Mouse (Mus musculus) heart, embryonic 12.5 days (tissue): ENCODE measurements at regions not wholly inside any gene's neighbourhood (a gene's known extent, or its start where the extent isn't known, plus 50 kb on each side); places are given as distances from the start of the nearest gene placed in this dataset.

Experiments used
- ATAC-seq: fragments of 200-750 bp; cut with Nextera tagmentation; 2 replicates; pipeline ENCODE4 v1.8.0; 2017; ENCODE audit warnings: moderate TSS enrichment, moderate library complexity; ENCODE audit not compliant: insufficient number of reproducible peaks, low FRiP score
- H3K27ac ChIP-seq: fragments of 300-500 bp; sonication (generic); 2 replicates; pipeline ENCODE4 v1.5.1; 2016; ENCODE audit warnings: mild to moderate bottlenecking, moderate library complexity; ENCODE audit not compliant: poor library complexity, severe bottlenecking
- H3K27me3 ChIP-seq: fragments of 300-500 bp; sonication (generic); replicated peaks from 2 replicates; pipeline ENCODE4 v1.6.1; 2016; ENCODE audit warnings: mild to moderate bottlenecking, moderate library complexity
- H3K36me3 ChIP-seq: fragments of 300-500 bp; sonication (generic); 2 replicates; pipeline ENCODE4 v1.6.1; 2016; ENCODE audit warnings: mild to moderate bottlenecking, moderate library complexity
- H3K4me1 ChIP-seq: fragments of 300-500 bp; sonication (generic); replicated peaks from 2 replicates; pipeline ENCODE4 v1.6.1; 2016; ENCODE audit warnings: mild to moderate bottlenecking
- H3K4me2 ChIP-seq: fragments of 300-500 bp; sonication (generic); 2 replicates; pipeline ENCODE4 v1.6.1; 2016; ENCODE audit warnings: mild to moderate bottlenecking, moderate library complexity
- H3K4me3 ChIP-seq: fragments of 300-500 bp; sonication (generic); 2 replicates; pipeline ENCODE4 v1.5.1; 2016; ENCODE audit warnings: mild to moderate bottlenecking
- H3K9ac ChIP-seq: fragments of 300-500 bp; sonication (generic); 2 replicates; pipeline ENCODE4 v1.6.1; 2016; ENCODE audit warnings: mild to moderate bottlenecking, moderate library complexity
- H3K9me3 ChIP-seq: fragments of 300-500 bp; sonication (generic); replicated peaks from 2 replicates; pipeline ENCODE4 v1.6.1; 2016; ENCODE audit warnings: mild to moderate bottlenecking, moderate library complexity
- WGBS: fragments of 180-500 bp; shearing (Covaris S2); methylation state at CpG from one replicate; pipeline ENCODE4 v1.1.7; 2016; 5-methylcytosine and 5-hydroxymethylcytosine counted together

GRCm38 (mm10) chr9:50089916-50090315, 254.9 kb downstream of the Rpl10-ps3 start:
- Histone ChIP-seq H3K27me3 (no peaks in the 10 kb centered on the region), H3K9ac (no peak overlapping the region), H3K4me1 (no peaks in the 10 kb centered on the region), H3K4me2 (no peak overlapping the region), H3K9me3 (no peaks in the 10 kb centered on the region), H3K4me3 (no peak overlapping the region), H3K27ac (no peak overlapping the region), H3K36me3 (no peaks in the 10 kb centered on the region)
- 67% methylated on average over 3 of the region's 3 CpGs for WGBS
- no peak for ATAC-seq

DNA sequence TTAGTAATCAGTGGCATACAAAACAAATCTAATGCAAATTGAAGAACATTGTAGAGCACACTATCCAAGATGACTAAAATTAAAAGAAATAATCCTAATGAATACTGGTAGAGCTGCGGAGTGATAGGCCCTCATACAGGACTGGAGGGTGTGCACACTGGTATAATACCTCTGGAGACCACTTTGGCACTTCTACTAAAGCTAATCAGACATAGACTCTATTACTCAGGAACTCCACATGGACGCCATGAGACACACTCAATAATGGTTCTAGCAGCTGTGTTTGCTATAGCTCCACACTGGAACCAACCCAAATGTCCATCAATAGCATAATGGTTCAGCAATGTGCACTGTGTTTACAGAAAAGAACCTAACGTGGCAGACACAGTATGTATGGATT, 264.6 kb downstream of the Rpl10-ps3 start:
- Histone ChIP-seq H3K27me3 (no peaks in the 10 kb centered on the region), H3K4me1 (no peaks in the 10 kb centered on the region), H3K9ac (no peak overlapping the region), H3K4me3 (no peak overlapping the region), H3K27ac (no peak overlapping the region), H3K4me2 (no peak overlapping the region), H3K36me3 (no peaks in the 10 kb centered on the region), H3K9me3 (no peaks in the 10 kb centered on the region)
- ATAC-seq = no peak
- WGBS = 77% methylated on average over 3 of the region's 3 CpGs

- no peak overlapping the region for H3K9ac ChIP-seq
- no peak for ATAC-seq
- no peaks in the 10 kb centered on the region for H3K4me1 ChIP-seq
- H3K9me3 ChIP-seq = no peaks in the 10 kb centered on the region
- H3K4me2 ChIP-seq = no peak overlapping the region
- no peak overlapping the region for H3K4me3 ChIP-seq
- no peak overlapping the region for H3K27ac ChIP-seq
- no peaks in the 10 kb centered on the region for H3K36me3 ChIP-seq
- 51% methylated on average over 2 of the region's 2 CpGs for WGBS
- no peaks in the 10 kb centered on the region for H3K27me3 ChIP-seq
These were observed 269.9 kb upstream of the Ncam1 start for GRCm38 (mm10) chr9:50068576-50068975.

DNA sequence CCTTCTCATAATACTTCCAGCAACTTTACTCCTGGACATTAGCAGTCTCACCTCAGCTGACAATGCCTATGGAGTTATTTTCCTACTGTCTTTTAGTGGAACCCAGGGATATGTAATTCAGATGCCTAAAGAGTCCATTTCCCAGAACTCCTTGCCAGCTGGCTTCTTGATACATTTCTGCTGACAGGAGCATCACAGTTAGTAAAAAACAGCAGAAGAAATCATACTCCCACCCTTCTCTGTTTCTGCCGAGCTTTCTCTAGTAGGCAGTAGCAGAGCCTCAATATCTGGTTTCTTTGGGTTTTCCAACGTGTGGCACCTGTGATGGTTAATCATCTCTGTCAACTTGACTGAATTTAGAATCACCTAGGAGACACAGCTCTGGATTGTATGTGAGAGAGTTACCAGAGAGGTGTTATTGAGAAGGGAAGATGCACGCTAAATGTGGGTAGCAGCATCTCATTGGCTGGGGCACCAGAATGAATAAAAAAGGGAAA, 269.1 kb upstream of the Ncam1 start:
- 64% methylated on average over 3 of the region's 3 CpGs for WGBS
- no peaks in the 10 kb centered on the region for H3K4me1 ChIP-seq

GRCm38 (mm10) chr9:50064505-50065229, 265.9 kb upstream of the Ncam1 start:
- Histone ChIP-seq H3K27me3 (no peaks in the 10 kb centered on the region), H3K9ac (no peak overlapping the region), H3K27ac (no peak overlapping the region), H3K4me1 (no peaks in the 10 kb centered on the region), H3K4me2 (no peak overlapping the region), H3K9me3 (no peaks in the 10 kb centered on the region), H3K4me3 (no peak overlapping the region), H3K36me3 (no peaks in the 10 kb centered on the region)
- 81% methylated on average over 10 of the region's 10 CpGs for WGBS
- ATAC-seq = no peak

More for the DNA sequence above, 269.1 kb upstream of the Ncam1 start:
- Histone ChIP-seq H3K27me3 (no peaks in the 10 kb centered on the region), H3K36me3 (no peaks in the 10 kb centered on the region), H3K9ac (no peak overlapping the region), H3K9me3 (no peaks in the 10 kb centered on the region), H3K4me3 (no peak overlapping the region), H3K27ac (no peak overlapping the region), H3K4me2 (no peak overlapping the region)
- no peak for ATAC-seq

DNA sequence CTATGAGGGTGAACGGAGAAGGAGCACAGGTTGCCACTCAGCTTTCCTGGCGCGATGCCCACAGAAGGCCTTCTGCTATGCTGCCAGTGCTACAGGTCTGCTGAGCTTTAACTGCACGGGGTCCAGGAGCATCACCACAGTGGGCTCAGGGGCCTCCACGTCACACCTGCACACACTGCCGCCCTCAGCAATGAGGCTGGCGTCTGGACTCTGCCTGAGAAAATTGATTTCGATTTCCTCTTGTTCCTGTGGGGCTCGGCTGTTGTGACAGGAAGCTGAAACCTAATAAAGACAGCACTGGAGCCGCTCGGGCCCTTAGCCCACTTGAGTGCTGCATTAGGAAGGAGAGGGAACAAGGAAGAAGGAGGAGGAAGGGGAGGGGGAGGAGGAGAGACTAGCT, 239.5 kb upstream of the Ncam1 start:
- 46% methylated on average over 11 of the region's 11 CpGs for WGBS

GRCm38 (mm10) chr9:50032322-50033158, 233.8 kb upstream of the Ncam1 start:
- WGBS = 63% methylated on average over 9 of the region's 9 CpGs
- ATAC-seq = no peak
- H3K27ac ChIP-seq = no peak overlapping the region

More for the DNA sequence above, 239.5 kb upstream of the Ncam1 start:
- Histone ChIP-seq H3K9me3 (no peaks in the 10 kb centered on the region), H3K4me1 (peaks cover 7% of the 10 kb centered on the region; the same call in 1 of the 2 replicates), H3K4me3 (no peak overlapping the region), H3K27ac (no peak overlapping the region), H3K4me2 (no peak overlapping the region), H3K9ac (no peak overlapping the region), H3K36me3 (no peaks in the 10 kb centered on the region), H3K27me3 (no peaks in the 10 kb centered on the region)
- ATAC-seq = no peak

GRCm38 (mm10) chr9:50031318-50031717, 232.6 kb upstream of the Ncam1 start:
- no peak for ATAC-seq
- Histone ChIP-seq H3K36me3 (no peaks in the 10 kb centered on the region), H3K4me3 (no peak overlapping the region), H3K27ac (no peak overlapping the region), H3K9me3 (no peaks in the 10 kb centered on the region), H3K4me2 (no peak overlapping the region), H3K9ac (no peak overlapping the region), H3K27me3 (no peaks in the 10 kb centered on the region), H3K4me1 (no peaks in the 10 kb centered on the region)
- 60% methylated on average over 2 of the region's 2 CpGs for WGBS

More at GRCm38 (mm10) chr9:50032322-50033158, 233.8 kb upstream of the Ncam1 start:
- Histone ChIP-seq H3K4me3 (no peak overlapping the region), H3K4me2 (no peak overlapping the region), H3K27me3 (no peaks in the 10 kb centered on the region), H3K4me1 (no peaks in the 10 kb centered on the region), H3K9ac (no peak overlapping the region), H3K36me3 (no peaks in the 10 kb centered on the region), H3K9me3 (no peaks in the 10 kb centered on the region)

- H3K27ac ChIP-seq = no peak overlapping the region
- no peak overlapping the region for H3K4me3 ChIP-seq
- no peak overlapping the region for H3K9ac ChIP-seq
- H3K27me3 ChIP-seq = no peaks in the 10 kb centered on the region
- no peak overlapping the region for H3K4me2 ChIP-seq
- no peak for ATAC-seq
- no peaks in the 10 kb centered on the region for H3K9me3 ChIP-seq
- H3K4me1 ChIP-seq = no peaks in the 10 kb centered on the region
- H3K36me3 ChIP-seq = no peaks in the 10 kb centered on the region
- 38% methylated on average over 3 of the region's 3 CpGs for WGBS
These were observed 230.3 kb upstream of the Ncam1 start for GRCm38 (mm10) chr9:50029030-50029429.

GRCm38 (mm10) chr9:50028573-50028972, 229.8 kb upstream of the Ncam1 start:
- no peak for ATAC-seq
- Histone ChIP-seq H3K27ac (no peak overlapping the region), H3K9ac (no peak overlapping the region), H3K36me3 (no peaks in the 10 kb centered on the region), H3K27me3 (no peaks in the 10 kb centered on the region), H3K4me2 (no peak overlapping the region), H3K9me3 (no peaks in the 10 kb centered on the region), H3K4me1 (no peaks in the 10 kb centered on the region), H3K4me3 (no peak overlapping the region)
- WGBS = 67% methylated on average over 2 of the region's 2 CpGs

GRCm38 (mm10) chr9:50024820-50025219, 226.1 kb upstream of the Ncam1 start:
- H3K27me3 ChIP-seq = no peaks in the 10 kb centered on the region
- no peaks in the 10 kb centered on the region for H3K36me3 ChIP-seq
- H3K4me1 ChIP-seq = no peaks in the 10 kb centered on the region
- no peak overlapping the region for H3K4me3 ChIP-seq
- no peaks in the 10 kb centered on the region for H3K9me3 ChIP-seq
- ATAC-seq = no peak
- H3K4me2 ChIP-seq = no peak overlapping the region
- no peak overlapping the region for H3K9ac ChIP-seq
- no peak overlapping the region for H3K27ac ChIP-seq
- 80% methylated on average over 6 of the region's 6 CpGs for WGBS
